Mouse (Mus musculus) embryo, embryonic 9.5 days (tissue): ENCODE results near the gene Lrrc36.

Source experiments
- DNase-seq: peaks from one replicate; pipeline ENCODE4 v3.0.0-alpha.2; 2017; ENCODE audit errors: extremely low spot score

Lrrc36 gene

DNA sequence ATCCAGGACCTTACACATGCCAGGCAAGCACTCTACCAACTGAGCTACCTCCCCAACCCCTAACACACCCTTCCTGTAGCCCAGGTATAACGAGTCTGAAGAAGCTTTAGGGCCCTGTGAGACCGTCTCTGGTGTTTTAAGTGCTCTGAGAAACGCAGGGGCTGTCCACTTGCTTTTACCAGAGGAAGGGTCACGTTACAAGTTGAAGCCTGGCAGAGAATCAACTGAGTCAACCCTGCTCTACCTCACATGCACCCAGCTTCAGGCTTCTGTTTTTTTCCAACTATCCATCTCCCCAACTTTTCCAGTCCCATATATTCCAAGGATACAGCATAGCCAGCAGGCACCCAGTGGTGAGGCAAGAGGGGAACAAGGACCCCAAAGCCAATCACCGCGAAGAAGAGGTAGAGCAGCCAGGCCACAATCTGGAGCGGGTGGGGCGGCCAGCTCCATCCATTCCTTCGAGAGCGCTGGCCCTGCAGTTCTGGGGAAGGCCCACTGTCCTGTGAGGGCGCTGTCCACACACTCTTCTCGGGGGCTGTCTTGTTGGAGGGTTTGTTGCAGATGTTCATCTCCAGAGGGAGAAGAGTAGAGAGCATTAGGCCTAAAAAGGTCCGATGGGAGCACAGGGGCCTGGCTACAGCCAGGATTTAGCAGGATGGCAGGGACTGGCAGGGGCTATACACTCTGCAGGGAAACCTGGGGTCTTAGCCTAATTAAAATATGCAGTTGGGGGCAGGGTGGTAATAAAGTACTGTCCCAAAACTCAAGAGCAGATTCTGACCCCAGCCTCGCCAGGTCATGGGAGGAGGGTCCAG, 70.0 kb downstream of the Lrrc36 start:
- peak; percentile 65 for DNase-seq

DNA sequence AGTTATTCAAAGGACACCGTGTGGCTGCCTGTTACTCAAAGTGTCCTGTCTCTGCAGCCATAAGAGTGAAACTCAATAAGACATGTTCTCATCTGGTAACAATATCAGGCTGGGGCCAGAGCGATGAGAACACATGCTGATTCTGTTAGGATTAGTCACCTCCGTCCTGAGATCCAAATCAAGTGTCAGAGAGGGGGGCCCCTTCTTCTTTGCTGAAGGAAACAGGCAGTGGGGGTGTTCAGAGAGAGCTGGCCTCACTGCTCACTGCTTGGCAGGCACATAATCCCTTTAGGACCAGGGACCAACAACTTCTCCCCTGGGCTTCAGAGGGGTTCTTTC, 70.6 kb downstream of the Lrrc36 start:
- no peak for DNase-seq

DNA sequence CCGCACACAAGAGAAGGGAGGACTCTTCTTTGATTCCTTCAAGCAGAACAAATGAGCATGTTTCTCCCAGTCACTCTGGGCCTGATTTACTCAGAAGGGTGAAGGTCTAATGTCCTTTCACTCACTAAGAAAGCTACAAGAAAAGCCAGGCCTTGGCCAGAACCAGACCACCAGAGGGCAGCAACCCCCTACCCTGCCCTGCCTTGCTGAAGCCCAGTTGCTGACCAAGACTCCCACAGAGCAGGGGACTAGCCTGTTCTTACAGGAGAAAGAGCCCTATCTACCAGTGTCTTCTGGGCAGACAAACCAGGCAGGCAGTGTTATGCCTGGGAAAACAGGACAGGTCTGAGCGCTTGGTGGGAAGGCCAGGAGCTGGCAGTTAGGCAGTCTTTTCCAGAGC, 71.0 kb downstream of the Lrrc36 start:
- DNase-seq, result peak; percentile 85

DNA sequence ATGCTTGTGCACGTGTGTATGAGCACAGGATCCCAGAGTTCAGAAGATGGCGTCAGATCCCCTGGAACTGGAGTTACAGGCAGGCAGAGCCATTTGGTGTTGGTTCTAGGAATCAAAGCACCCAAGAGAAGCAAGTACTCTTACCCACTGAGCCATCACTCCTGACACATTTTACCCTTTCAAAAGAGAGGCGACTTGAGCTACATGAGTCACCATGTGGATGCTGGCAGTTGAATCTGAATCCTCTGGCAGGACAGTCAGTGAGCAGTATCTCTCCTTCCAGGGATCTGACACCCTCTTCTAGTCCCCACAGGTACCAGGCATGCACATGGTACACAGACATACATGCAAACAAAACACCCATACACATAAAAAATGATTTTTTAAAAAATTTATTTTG, 74.7 kb downstream of the Lrrc36 start:
- no peak for DNase-seq

DNA sequence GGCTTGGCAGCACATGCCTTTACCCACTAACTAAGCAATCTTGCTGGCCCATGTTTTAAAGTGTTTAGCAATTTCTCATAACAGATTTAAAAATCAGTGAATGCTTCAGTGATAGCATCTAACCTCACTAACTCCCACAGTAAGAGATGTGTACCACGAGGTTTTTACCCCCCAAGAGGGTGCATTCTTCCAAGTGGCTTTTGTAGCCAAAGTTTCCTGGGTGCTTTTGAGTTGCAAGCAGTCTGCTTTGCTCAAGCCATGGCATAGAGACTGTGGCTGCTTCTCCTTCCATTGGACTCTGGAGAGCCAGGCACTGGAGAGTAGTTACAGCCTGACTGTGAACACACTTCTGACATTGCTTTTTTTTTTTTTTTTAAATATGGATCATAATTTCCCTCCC, 75.9 kb downstream of the Lrrc36 start:
- DNase-seq, result no peak

DNA sequence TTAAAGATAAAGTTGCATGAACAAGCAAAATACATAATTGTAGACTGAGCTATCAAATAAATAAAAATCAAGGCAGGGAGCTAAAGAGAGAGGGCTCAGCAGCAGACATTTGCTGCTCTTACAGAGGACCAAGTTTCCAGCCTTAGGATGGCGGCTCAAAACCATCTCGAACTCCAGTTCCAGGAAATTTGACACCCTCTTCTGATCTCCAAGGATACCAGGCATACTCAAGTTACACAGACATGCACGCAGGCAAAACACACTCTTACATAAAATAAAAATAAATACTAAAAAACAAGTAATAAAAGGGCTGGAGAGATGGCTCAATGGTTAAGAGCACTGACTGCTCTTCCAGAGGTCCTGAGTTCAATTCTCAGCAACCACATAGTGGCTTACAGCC, 80.1 kb downstream of the Lrrc36 start:
- no peak for DNase-seq

DNA sequence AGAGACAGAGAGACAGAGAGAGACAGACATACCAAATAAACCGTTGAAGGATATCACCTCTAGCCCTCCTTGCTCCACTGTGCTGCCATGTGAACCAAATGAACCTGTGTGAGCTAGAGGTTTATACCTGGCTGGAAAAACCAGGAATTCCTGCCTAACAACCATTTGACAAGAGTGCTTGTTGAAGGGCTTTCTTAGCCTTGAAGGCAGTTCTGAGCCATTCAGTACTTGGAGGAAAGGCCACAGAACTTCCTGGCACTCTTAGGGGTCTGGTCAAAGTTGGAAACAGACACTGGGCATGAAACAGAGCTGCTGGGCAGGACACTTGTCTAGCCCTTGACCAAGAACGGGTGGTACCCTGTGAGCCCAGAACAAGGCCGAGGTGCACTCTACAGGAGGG, 81.2 kb downstream of the Lrrc36 start:
- no peak for DNase-seq

DNA sequence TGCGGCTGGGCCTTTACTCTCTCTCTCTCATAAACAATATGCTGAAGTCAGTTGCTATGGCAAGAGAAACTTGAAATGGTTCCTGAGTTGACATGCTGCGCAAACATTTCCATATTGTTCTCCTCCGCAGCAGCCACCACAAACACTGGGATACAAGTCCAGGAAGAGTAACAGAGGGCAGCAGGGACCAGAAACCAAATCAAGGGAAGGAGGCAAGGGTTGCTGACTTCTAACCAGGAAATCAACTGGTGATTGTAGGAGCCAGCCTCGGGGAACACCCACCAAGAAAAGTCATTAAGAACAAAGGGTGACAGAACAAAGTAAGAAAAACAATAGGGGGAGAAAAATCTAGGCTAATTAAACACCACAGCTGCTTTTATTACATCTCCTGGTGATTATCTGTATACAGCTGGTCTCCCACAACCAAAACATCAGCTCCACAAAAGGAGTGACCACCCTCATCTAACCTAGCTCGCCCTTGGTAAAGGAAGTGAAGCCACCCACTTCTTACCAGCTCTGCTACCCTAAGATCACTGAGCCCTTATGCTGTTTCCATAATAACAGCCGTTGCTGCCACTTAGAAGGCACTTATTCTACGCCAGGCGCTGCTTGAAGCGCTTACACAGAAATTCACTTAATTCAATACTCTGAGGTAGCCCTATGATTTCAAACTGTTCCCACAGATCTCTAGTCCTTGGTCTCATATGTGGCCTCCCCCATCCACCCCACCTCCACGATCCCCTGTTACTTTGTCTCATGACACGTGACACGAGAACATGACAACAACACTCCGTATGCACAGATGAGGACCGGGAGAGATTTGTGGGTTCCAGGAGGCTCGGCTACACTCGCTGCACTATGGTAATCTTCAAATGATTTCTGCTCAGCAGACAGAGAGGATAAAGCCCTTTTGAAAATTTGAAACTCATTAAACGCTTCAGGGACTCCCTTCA, 82.3 kb downstream of the Lrrc36 start:
- DNase-seq, result no peak

DNA sequence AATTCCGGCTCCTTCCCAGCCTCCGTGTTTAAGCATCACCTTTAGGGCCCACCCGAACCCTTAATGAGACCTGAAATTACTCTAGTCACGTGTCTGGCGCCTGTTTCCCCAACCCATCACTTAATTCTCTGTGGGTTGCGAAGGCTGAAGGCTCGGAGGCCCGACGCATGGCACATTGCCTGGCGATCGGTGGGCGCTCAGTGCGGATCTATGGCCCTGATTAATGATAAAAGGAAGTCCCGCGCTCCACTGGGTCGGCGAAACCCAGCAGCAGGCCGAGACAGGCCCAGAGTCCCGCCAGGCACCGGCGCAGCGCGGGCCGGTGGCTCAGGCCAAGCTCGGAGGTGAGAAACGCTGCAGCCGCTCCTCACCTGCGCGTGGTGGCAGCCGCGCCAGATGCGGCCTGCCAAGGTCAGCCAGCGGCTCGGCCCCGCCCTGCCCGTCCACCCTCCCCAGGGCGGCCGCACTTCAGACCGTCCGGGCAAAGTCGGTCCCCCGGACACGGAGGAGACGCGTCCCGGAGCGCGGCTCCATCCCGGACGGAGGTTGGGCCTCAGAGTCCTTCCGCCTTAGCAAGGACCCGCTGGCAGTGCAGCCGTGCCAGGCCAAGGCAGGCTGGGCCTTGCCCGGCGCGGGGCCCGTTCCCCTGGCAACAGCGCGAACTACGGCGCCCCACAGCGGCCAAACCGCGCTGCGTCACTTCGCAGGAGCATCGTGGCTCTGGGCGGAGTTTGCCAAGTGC, 83.2 kb downstream of the Lrrc36 start, which contains the start of gene Zdhhc1:
Gene Zdhhc1, minus strand, starts transcription at position 464 of the 742 bp plus-strand sequence.
- DNase-seq, result peak; percentile 91

DNA sequence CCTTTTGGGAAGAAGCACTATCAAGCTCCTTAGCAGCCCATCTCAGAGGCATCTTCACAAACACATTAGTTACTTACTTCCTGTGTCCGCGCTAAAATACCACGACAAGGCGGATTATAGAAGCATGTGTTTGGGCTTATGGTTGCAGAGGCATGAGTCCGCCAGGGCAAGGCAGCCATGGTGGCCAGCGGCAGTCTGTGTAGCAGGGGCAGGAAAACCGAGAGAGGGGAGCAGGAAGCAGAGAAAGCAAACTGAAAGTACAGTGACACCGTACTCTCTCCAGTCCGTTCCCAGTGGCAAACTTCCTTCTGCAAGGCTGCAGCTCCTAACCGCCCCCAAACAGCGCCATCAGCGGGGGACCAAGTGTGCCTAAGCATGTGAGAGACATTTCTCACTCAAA, 86.4 kb downstream of the Lrrc36 start:
- no peak for DNase-seq

DNA sequence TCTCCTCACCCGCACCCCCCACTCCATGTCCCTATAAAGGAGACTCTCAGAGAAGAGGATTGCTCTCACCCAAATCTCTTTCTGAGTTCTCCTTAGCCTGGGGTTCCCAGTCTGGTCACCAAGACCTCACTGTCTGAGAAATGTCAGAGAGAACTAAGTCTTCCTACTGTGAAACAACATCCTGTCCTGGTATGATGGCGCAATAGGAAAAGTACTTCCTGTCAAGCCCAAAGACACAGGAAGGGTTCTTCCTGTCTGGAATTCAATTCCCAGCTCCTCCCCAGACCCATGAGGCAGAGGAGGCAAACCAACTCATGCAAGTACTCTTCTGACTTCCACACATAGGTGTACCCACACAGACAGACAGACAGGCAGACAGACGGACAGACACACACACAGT, 91.2 kb downstream of the Lrrc36 start:
- no peak for DNase-seq

DNA sequence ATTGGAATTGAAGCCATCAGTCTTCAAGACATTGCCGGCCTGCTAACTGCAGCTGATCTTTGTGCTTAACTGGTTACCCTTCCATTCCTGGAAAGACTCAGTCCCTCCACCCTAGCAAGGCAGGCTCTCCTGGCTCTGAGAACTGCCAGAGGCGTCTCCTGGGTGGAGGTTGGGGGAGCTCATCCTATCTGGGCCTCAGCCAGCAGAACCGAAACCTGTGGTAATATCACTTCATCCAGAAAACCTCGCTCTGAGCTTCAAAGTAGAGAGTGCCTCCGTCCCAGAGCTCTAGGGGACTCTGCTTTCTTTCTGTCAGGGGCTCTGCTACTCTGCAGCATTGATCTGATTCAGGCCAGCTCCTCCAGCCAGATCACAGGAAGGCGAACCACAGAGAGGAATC, 93.6 kb downstream of the Lrrc36 start:
- DNase-seq, result no peak

DNA sequence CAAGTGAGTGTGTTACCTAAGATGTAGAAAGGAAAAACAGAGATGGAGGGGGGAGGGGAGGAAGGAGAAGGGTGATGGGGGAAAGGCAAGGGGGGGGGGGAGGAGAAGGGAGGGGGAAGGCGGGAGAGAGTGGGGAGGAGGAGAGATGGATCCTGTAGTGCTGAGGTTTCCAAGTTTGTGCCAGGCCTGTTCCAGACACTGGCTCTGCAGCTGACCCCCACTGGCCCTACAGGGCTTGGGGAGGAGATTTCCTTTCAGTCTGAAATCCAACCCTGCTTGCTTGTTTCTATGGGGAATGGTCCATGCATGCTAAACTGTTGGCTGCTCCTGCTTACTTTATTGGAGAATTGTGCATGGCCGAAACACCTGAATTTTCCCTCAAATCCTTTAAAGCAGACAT, 95.4 kb downstream of the Lrrc36 start:
- DNase-seq, result peak; percentile 29

DNA sequence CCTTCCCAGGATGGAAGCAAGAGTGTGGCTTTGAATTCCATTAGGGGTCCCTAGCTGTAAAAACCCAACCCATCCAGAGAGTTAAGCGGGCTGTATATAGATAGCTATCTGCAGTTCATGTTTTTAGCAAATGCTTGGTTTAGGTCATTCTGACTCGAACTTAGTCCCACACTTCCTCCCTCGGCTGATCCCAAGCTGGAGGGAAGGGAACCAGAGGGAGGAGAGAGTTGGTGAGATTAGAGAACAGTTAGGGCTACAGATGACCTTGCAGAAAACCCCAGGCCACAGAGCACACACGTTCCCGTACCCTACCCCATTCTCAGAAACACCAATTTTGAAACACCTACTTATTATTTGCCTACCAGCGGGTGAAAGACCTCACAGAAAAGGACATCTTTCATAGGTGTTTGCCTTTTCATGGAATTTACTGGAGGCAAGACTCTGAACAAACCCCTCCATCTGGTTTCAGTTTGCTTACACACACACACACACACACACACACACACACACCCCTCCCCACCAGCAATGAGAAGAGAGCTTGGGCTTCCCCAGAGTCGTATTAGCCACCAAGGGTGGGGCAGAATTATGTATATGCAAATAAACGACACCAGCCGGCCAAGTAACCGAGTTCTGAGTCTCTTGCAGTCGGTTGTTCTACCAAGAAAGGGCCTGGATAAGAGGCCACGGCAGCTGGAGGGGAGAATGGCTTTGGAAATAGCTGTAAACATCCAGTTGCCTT, 96.8 kb downstream of the Lrrc36 start:
- no peak for DNase-seq
